Mouse (Mus musculus): Measurements from ENCODE around the gene Mrto4. TPM values are rescaled to one million over a fixed set of nuclear protein-coding genes. Genes with fewer than 3 reads are reported as not detected.

Mrto4 gene
- 106 TPM for total RNA-seq (2023)

DNA sequence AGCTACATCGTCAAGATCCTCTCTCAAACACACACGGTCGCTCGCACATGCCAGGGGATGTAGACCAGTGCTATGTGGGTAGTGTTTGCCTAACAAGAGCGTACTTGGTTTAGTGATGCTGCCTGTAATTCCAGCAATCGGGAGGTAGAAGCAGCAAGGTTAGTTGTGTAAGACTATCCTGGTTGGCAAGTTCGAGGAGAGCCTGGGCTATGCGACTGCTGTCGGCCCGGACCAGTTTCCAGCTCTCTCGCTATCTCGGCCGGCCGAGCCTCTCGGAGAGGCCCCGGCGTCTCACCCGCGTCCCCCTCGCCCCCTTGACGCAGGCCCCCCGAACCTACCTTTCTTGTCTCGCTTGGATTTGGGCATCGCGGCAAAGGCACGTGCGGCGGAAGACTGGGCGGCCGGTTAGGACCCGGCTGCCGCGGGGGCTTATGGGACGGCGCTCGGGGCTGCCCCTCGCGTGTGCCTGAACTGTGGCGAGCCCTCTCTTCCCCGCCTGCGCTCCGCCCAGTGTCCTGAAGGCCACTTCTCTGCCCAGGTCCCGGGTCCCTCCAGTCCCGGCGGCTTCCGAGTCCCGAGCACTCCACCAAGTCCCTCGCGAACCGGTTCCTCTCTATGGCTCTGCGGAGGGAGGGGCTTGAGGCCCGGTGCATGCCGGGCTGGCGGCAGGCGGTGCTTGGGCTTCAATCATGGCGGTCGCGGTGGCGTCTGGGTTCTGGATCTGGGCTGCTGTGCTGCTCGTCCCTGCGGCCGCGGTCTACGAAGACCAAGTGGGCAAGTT lies at the start of gene Mrto4, which contains the start of the genes Emc1 and Ubr4:
Gene Mrto4, minus strand, starts transcription at position 646 of the 781 bp plus-strand sequence.
Gene Emc1, plus strand, starts transcription at position 657 of the 781 bp plus-strand sequence.
Gene Ubr4, plus strand, starts transcription at position 679 of the 781 bp plus-strand sequence.

DNA sequence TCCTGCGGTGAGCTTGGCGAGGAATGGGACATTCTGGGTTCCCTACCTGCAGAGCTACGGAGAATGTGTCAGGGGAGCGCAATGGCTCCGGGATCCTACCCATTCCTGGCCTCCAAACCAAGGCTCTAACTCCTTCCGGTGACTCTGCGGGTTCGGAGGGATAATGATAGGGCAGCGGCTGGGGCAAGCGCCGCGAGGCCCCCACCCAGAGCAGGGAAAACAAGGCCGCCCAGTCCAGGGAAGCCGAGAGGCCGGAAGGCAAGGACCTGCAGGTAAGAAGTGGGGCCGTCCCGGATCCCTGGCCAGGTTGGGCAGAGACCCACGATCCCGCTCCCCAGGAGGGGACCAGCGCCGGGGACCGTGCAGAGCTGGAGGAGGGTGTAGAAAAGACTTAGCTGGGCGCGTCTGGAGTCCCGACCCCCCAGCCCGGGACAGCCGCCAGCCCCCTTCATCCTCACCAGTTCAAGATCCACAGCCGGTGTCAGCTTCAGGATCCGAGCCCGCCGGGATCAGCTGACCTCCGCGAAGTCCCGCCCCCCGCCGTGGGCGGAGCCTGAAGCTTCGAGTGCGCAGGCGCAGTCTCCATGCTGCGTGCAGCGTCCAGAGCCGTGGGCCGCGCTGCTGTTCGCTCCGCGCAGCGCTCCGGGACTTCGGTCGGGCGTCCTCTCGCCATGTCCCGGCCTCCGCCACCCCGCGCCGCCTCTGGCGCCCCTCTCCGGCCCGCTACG lies 42.0 kb downstream of the Mrto4 start, which contains the start of the genes Pqlc2 and Akr7a5:
Gene Pqlc2, minus strand, starts transcription at position 538 of the 728 bp plus-strand sequence.
Gene Akr7a5, plus strand, starts transcription at position 574 of the 728 bp plus-strand sequence.

Other genes starting within 250 kb of the Mrto4 start
- 114 TPM for gene Minos1, start 221.5 kb downstream of the Mrto4 start, total RNA-seq (2023)
- gene Capzb, start 159.7 kb downstream of the Mrto4 start, total RNA-seq (2023) = 384 TPM
- gene Pqlc2, start 41.9 kb downstream of the Mrto4 start, total RNA-seq (2023) = 3.9 TPM
- 14.8 TPM for gene Akr7a5, start 41.8 kb downstream of the Mrto4 start, total RNA-seq (2023)
- gene Emc1, start within 50 bp of the Mrto4 start, total RNA-seq (2023) = 41.5 TPM
- gene Ubr4, start within 50 bp of the Mrto4 start, total RNA-seq (2023) = 210 TPM
- gene Iffo2, start 178.0 kb upstream of the Mrto4 start, total RNA-seq (2023) = 12.2 TPM